Mouse (Mus musculus): ENCODE measurements at regions not wholly inside any gene's neighbourhood (a gene's known extent, or its start where the extent isn't known, plus 50 kb on each side); places are given as distances from the start of the nearest gene placed in this dataset.

DNA sequence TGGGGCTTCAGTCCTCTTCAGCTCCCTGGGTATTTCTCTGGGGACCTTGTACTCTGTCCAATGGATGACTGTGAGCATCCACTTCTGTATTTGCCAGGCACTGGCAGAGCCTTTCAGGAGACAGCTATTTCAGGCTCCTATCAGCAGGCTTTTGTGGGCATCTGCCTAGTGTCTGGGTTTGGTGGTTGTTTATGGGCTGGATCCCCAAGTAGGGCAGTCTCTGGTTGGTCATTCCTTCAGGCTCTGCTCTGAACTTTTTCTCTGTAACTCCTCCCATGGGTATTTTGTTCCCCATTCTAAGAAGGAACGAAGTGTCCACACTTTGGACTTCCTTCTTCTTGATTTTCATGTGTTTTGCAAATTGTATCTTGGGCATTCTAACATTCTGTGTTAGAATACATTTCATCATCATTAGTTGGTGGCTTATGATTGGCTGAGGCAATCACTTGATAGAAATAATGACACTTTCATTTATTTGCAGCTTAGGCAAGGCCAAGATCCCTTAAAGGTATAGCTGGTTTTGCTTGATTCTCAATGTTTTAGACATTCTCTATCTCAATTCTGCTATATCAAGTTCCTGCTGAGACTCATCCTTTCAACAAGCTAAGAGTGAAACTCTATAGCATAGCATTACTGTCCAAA, 96.7 kb downstream of the Gcnt1 start:
- peak; percentile 87 for ATAC-seq (replicated peaks; ENCODE audit: insufficient number of reproducible peaks, low FRiP score, low TSS enrichment, poor library complexity, severe bottlenecking)

Measured in monocyte, adult 5-6 weeks (primary cell).